Mouse (Mus musculus) cerebellum, adult 9-10 months (tissue): ENCODE measurements around the gene Zap70.
A peak's percentile ranks its signal among the peaks of the same experiment; 100 is the strongest.

Experiments
- DNase-seq: peaks from one replicate; pipeline ENCODE4 v3.0.0; 2022

Zap70 gene

DNA sequence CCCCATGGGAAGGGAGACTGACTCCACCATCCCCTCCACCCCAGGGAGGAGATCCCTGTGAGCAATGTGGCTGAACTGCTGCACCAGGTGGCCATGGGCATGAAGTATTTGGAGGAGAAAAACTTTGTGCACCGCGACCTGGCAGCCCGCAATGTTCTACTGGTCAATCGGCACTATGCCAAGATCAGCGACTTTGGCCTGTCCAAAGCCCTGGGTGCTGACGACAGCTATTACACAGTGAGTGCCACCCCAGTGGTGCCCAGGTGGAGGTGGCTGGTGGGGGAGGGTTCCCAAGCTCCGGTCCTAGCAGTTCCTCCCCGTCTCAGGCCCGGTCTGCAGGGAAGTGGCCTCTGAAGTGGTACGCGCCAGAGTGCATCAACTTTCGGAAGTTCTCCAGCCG lies 19.2 kb downstream of the Zap70 start:
- no peak for DNase-seq

DNA sequence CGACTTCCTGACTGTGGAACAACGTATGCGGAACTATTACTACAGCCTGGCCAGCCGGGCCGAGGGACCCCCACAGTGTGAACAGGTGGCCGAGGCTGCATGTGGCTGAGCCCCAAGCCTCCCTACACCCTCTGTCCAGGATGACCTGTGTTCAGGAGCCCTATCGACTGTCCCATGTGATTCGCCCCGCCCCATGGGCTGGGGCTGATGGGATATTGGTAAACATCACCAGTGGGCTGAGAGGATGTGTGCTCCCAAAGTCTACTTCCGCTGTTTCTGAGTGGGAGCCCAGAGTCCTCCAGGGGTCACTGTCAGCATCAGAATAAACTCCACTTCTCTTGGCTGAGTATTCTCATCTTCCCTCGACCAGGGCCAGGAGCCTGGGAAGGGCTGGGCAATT lies 20.9 kb downstream of the Zap70 start:
- peak; percentile 25 for DNase-seq

DNA sequence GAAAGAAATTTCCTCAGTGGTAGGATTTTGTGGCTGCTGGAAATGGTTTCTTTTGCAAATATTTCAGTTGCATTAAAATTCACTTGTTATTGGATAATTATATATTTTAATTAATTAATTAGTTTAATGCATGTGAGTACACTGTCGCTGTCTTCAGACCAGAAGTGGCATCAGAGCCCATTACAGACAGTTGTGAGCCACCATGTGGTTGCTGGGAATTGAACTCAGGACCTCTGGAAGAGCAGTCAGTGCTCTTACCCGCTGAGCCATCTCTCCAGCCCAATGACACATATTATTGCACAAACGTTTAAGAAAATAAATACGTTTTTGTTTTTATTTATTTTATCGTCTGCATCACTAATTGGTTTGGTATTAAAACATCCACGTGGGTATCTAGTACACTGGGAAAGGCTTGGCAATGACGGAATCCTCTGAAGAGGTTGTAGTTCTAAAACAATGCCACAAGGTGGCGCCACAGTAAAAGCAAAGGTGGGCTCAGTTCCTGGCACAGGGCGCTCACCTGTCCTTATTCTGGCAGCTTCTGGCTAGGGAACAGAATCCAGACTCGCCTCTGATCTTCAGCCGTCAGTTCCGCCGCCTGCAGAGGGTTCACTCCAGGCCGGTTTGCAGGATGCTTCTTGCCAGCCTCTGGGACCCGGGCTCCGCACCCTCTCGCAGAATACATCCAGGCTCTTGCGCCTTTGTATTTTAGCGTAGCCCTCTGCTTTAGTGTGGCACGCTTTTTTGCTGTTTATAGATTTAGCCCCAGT lies 23.0 kb downstream of the Zap70 start:
- DNase-seq, result peak; percentile 94

DNA sequence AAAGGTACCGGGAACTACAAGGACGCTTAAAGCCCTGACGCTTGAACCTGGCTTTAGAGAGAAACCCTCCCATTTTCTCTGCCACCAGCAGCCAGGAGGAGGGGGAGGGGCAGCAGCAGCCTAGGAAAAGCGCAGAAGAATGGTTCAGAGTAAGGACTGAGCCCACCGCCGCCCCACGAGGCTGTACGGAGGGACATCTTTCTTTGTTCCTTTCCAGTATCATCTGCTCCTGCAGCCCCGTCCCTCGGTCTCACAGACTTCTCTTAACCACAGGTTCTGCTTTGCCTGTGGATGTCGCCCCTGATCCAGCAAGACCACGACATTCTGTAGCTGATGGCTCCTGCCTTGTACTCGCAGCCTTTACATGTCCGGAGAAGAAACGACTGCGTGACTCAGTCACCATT lies 23.6 kb downstream of the Zap70 start:
- peak; percentile 47 for DNase-seq

DNA sequence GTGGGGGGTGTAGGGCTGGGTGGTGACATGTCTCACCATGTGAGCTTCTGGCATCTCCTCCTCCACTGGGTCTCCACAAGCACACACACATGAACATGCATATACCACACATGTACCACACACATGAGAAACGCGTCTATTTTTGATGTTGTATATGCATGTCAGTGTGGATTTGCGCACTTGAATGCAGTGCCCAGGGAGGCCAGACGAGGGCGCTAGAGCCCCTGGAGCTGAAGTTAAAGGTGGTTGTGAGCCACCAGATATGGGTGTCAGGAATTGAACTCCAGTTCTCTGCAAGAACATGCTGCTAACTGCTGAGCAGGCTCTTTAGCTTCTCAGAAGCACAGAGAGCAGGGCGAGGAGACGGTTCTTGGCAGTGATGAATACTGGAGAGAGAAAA lies 24.8 kb downstream of the Zap70 start:
- DNase-seq, result peak; percentile 17

DNA sequence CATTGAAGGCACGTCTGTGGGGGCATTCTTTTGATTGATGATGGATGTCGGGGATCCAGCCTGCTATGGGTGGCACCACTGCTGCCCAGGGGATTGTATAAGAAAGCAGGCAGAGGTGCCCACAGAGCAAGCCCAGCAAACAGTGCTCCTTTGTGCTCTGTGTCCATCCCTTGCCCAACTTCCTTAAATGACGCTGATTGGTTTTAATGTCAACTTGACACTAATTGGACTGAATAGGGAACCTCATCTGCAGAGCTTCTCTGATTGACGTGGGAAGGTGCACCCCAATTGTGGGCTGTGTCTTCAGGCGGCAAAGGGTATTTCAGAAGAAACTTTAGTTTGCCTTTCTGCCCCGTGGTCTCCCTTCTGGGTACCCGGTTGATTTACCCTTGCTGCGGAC lies 27.8 kb downstream of the Zap70 start:
- DNase-seq, result no peak

DNA sequence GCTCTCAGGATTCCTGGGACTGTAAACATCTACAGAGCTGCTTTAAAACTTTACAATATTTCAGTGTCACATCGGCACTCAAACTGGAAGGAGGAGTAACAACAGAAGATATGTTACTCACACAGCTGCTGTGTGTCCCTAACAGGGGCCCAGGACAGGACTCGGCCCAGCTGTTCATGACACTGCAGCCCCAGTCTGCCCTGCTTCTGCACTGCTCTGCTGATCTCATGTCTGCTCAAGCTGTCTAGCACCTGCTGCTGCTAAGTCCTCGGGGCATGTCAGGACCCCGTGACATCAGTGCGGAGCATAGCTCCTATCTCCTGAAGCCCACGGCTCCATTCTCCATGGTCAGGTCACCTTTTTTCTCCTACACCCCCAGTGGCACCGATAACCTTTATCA lies 35.1 kb downstream of the Zap70 start:
- DNase-seq, result no peak

DNA sequence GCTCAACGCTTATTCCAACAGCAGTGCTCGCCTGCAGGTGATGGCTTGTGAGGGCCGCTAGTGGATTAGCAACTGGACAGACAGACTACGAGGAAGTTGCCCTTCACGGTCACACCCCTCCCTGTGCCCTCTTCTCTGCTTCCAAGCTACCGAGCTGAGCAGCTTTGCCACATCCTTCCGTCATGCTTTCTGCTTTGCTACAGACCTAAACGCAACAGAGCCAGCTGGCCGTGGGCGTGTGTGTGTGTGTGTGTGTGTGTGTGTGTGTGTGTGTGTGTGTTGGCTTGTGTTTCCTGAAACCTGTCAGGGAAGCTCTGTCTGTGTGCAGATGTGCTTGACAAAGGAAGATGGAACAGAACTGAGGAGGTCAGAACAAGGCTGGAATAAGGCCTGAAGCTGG lies 35.9 kb downstream of the Zap70 start:
- no peak for DNase-seq

DNA sequence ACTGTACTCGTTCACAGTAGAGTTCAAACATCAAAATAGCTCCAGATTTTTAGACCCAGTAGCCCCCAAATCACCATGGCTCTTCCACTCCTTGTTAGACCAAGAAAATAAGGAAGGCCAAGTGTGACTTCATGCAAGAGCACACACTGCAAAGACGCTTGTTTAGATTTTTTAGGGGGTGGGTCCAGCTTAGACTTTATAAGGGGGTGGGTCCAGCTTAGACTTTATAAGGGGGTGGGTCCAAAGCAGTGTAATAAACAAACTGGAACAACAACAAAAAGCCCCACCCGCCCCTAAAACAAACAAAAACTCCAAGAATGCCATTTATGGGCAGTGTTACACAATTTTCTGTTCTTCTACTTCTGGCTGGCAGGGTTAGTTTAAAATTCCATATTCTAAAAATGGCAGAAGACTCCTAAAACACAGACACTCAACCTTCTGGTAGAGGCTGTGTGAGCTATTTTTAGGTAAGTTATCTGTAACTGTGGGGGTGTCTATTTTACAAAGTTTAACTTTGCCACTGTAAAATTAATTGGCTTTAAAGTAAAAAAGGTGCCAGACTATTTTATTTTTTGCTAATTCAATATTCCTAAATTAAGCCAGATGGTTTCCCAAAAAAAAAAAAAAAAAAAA lies 38.9 kb downstream of the Zap70 start:
- no peak for DNase-seq

DNA sequence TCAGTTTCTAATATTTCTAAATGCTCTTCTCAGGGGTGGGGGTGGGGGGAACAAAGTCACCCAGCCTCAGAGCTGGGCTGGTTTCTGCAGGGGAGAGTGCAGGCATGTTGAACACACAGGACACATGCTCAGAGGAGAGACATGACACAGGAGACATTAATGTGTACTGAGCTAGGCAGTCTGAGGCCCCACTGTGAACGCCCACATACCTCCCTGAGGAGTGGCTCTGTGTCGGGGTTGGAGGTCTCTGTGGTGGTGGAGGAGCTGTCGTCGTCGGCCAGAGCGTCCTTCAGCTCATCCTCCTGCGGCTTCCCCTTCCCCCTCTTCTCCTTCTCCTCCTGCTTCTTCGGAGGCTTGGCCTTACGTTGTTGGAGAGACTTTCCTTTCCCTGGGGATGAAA lies 42.7 kb downstream of the Zap70 start:
- no peak for DNase-seq

DNA sequence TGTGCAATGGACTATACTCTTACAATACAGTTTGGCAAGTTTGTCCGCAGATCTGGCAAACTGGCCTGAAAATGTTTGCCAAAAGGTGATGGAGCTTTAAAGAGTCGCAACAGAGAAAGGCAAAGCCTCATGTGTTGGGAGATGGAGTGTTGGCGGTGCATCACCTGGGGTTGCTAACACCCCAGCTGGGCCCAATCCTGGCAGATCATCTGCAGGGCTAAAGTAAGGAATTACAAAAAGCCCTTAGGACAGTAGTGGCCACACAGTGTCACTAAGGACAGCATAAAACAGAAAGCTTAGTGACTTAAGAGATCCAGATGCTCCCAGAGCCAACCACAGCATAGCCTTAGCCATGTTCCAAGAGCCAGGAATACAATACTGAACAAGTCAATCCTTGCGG lies 43.2 kb downstream of the Zap70 start:
- no peak for DNase-seq

DNA sequence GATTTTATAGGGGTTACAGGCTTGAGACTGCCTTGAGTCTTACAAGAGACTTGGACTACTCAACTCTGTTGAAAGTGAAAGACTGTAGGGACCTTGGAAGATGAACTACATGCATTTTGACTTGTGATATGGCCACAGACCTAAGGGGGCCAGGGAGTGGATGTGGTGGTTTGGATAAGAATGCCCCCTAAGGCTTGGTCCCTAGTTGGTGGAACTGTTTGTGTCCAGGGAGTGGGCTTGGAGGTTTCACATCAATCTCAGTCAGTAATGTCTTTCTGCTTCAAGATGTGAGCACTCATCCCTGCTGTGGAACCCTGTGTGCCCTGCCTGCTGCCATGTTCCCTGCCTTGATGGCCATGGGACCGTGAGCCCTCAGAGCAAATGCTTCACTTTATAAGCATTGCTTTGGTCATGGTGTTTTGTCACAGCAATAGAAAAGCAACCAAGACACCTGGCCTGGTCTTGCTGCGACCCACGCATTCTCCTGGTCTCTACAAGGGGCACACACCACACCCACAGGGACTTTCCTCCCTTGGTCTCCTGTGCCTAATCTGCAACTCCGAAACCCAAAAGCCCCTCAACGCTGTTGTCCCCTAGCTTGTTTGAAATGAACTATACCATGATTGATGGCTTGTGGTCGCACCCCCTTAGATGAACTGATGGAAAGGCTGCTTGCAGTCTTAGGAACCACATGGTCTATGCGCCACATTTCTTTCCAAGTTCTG lies 44.7 kb downstream of the Zap70 start:
- DNase-seq, result no peak

DNA sequence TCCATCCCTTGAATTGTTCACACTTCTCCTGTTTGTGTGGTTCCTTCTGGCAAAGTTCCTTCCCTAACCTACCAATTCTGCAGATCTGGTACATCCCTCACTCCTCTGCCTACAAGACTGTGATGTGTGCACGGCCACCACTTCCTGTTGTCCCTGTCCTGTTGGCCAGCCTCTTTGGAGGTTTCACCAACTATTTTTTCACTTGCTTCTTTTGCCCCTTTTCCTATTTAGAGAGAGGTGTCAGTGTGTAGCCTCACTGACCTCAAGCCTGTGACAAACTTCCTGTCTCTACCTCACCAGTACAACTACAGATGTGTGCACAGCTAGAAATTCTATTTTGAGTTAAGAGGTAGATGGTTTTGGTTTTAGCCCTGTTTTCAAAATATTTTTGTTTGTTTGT lies 45.5 kb downstream of the Zap70 start:
- DNase-seq, result no peak

DNA sequence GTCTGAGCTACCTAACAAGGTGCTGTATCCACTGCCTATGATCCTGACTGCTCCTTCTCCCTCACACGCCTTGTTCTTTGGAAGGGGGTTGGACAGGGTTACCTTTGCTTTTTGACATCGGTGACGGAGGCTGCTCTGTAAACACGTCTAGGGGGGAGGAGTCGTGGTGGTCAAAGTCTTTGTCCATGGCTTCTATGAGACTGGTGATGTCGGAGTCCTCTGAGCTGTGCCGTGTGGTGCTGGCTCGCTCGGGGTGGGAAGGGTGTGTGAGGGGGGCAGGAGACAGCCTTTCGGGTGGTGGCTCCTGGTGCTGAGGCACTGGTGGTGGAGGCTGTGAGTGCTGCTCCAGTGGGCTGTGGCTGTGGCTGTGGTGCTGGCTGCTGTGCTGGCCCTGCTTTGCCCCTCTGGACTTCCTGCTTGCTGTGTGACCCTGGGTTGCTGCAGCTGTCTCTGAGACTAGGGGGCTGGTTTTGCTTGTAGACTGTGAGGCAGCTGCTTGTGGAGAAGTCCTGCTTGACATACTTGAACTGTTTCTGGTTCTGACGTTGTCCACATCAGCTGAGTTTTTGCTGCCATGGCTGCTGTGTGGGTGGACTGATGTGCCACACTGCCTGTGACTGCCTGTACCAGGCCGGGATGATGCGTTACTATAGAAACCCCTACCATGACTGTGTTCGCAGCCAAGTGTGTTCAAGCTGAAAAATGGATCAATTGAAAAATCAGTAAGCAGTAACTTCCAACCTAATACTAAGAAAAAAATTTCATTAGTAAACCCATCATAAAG lies 46.4 kb downstream of the Zap70 start:
- no peak for DNase-seq

DNA sequence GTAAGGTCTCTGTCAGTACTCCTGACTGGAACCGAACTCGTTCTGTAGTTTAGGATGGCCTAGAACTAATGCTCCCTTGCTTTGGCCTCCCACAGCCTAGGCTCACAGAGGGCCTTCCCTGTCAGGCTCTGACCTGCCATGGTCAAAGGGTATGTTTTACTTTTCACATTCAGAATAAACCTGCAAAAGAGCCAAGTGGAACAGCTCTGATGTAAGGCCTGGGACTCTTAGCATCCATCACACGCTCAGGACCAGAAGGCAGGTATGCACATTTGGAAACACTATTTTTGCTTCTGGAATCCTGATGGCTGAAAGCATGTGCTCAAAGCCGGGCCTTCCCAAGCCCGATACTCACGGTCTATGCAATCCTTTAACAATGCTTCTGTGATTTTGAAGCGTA lies 50.2 kb downstream of the Zap70 start:
- no peak for DNase-seq

DNA sequence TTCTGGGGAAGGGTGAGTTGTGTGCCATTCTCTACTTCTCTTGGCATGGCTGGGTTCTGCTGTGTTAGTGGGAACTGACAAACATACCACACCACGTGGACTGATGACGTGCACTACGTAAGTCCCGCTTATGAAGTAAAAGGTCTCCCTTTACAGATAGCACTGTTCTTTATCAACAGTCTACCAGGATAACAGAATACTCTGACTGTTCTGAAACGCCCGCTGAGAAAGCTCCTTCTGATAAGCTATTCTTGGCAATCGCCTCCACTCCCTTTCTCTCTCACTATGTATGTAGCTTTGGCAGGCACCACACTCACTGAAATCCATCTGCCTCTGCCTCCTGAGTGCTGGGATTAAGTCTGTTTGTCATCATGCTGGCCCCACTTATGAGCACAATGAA lies 51.8 kb downstream of the Zap70 start:
- DNase-seq, result peak; percentile 18

DNA sequence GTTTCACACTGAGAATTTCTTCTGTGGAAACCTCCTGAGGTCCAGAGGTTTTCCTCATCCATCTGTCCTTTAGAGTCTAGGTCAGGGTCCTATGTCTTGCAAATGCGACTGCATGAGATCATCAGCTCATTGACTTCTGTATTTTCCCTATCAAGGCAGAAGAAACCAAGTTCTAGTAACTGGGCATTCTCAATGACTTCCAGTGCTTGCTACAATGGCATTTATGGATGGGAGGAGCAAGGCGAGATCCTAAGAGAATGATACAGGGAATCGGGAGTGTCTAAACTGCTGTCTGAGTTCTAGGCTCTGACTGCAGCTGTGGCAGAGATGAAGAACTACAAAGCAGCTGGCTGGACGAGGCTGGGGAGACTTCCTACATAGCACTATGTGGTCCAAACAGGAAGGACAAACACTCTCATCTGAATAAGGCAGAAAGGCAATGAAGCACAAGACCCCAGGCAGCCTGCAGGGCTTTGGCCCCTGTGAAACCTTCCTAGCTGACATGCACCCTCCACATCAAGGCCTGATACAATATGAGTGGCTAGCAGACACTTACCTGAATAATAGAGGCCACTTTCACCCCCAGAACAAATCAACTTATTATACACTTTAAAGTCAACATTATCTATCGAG lies 52.8 kb downstream of the Zap70 start:
- DNase-seq, result no peak

DNA sequence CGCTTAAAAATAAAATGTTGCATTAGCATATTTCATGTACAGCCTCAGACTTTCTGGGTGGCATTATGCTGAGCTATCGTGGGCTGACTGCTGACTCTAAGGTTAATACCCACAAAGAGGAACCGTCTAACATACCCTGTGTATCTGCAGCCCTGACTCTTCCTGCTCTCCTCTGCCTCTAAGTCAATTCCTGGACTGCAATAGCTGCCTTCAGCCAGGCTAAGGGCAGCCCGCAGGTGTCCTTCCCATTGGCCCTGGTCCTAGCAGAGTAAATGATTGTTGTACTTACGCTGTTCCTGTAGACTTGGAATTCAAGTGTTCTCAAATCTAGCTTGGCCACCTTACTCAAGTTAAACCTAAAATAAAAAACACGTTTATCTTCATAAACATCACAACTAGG lies 53.6 kb downstream of the Zap70 start:
- DNase-seq, result no peak

DNA sequence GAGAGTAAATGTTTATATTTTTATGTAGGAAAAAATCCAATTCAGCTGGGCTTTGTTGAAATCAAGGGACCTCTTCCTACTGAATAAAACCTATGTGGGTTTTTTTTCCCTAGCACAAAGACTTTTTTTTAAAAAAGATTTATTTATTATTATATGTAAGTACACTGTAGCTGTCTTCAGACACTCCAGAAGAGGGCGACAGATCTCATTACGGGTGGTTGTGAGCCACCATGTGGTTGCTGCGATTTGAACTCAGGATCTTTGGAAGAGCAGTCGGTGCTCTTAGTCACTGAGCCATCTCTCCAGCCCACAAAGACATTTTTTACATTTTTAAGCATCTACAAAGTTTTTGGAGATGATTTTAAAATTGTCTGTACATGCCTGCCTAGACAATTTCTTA lies 60.3 kb downstream of the Zap70 start:
- DNase-seq, result peak; percentile 9

DNA sequence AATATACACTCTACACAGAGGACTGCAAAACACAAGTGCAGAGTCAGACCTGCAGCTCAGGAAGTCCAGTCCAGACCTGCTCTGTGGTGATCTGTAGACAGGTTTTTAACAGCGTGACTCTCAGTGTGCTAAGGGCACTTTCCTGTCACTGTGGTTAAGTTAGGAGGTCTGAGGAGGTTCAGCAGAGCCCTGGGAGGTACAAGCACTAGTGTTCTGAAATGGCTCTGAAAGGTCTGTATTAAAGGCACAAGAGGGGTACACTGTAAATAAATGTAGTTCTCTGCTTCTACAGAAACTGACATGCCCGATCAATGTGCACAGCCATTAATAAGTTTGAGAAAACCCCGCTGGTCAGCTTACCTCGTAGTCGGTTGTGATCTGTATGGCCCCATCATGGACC lies 62.8 kb downstream of the Zap70 start:
- DNase-seq, result no peak

DNA sequence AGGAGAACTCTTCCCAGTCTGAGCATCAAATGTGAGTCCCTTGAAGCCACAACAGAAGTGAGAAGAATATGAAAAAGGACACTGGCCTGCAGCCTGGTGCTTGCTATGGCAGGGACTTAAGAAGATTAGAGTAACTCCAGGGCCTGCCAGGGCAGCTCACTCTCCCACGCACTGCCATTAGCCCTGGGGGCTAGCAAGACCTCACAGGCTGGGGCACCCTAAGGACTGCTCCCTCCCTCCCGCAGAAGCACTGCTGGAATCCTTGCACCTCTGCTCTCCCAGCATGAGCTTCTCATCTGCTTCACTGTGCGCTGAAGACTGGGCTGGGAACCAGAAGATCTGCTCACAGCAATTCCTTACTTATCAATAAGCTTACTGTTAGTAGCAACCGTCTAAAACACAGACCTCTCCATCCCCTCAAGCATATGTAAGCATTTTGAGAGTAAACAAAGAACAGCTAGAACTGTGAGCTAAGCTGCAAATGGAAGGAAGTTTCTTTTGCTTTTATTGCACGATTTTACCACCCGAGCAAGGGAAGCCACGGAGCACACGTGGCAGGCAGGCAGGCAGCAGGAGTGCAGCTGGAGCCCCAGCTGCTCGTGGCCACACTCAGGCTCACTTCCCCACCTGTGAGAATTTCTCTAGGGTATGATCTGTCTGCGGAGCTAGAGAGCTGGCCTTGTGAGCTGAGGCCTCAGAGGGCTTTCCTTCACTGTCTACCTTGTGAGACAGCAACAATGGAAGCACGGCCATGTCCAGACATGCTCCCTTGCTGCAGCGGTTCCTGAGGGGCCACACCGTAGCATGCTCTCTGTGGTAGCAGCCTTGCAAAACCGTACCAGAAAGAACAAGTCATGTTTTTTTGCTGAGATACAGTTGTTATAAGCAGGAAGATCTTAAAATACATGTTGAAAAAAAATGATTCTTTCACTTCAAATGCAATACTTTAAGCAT lies 69.6 kb downstream of the Zap70 start:
- DNase-seq, result no peak
